Mouse (Mus musculus) T-helper 17 cell (primary cell): Measurements from ENCODE around the gene Tnni1.

Source experiments
- in situ Hi-C, 2 experiments: fragments of 300-600 bp; cut with MboI, MseI; formaldehyde crosslinking; loops; 1 replicate in 1 of 2; 2 replicates in 1 of 2; pipeline ENCODE4 v1.15.1; 2025; ENCODE audit warnings: high pct_unique_total_duplicates in 2 of 2

Tnni1 gene

DNA sequence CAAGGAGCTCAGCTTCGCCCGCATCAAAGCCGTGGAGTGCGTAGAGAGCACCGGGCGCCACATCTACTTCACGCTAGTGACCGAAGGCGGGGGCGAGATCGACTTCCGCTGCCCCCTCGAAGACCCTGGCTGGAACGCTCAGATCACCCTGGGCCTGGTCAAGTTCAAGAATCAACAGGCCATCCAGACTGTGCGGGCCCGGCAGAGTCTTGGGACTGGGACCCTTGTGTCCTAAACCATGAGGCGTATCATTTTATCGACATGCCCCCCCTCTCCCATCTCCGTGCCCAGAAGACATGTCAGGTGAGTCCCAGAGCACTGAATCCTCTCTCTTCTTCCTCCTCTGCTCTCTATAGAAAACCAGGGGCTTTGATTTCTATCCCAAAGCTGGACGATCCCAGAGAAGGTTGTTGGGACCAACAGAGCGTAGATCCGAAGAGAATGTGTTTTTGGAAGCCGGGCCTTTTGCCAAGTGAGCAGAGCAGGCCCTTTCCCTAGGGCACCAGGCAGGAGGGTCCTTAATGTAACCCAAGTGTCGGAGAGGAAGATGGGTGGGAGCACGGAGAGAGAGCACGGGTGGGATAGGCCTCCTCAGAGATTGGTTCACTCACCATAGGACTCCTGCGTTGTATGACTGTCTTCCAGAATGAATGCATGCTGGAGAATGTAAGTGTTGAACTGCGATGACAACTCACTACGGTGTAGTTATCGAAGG lies 12.5 kb upstream of the Tnni1 start:
- in situ Hi-C loops, result no loop called here

DNA sequence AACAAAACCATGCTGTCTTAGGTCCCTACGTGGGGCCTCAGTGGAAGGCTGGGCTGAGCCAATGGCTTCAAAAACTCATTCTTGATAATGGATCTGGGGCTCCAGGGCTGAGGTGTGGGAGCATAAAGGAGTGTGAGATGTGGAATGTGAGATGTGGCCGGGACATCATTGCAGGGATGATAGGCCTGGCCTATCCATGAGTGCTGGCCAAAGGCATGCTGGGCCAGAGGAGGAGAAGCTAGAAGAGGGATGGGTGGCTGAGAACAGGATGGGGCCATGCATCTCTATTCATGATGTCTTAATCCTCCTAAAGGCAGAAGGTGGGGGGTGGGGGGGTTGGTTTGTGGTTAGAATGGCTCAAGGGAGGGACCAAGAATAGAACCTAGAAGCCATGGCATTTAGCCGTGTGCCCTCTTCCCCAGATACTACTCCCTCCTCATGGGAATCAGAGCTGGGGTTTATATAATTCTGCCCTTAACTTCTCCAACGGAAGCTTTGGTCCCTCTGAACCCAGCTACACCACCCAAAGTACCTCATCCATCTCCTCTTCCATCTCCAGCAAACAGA lies 11.8 kb upstream of the Tnni1 start:
- in situ Hi-C loops, result no loop called here

DNA sequence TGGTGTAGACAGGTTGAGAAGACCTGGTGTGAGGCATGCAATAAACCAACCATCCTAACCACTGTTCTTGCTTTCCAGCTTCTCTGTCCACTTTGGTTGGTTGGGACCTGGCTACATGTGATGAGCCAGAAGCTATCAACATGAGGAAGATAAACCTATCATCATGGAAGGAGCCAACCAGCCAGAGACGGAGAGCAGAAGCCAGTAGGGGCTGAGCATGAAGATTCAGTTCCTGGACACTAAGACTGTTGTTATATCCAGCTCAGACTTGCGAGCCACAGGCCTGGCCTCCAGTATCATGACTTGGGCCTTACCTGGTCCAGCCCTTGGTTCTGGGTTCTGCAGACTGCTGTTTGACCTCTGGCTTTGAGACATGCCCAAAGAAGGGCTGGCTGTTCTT lies 10.8 kb upstream of the Tnni1 start:
- in situ Hi-C loops, result no loop called here

DNA sequence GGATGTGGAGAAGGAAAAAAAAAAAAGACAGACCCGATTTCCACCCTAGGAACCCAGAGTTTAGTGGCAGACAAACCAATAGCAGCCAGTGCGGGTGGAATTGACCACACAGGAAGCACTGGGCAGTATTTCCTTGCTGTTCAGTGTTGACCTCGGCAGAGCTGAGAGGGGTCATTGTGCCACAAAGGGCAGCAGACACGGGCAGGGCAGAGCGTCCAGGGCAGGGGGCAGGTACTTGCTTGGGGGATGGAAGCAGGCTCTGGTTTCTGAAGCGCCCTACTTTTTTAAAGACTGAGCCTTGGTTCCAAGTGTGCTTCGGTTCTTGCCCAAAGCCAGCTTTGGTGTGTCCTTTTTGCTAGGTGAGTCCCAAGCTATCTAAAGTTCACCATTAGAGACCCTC lies 9.0 kb upstream of the Tnni1 start:
- in situ Hi-C loops, result loop anchor here in 1 of 2 experiments (10.0 kb wide), 1 partner anchor 1565 kb away; no protein-coding TSS in a partner anchor

DNA sequence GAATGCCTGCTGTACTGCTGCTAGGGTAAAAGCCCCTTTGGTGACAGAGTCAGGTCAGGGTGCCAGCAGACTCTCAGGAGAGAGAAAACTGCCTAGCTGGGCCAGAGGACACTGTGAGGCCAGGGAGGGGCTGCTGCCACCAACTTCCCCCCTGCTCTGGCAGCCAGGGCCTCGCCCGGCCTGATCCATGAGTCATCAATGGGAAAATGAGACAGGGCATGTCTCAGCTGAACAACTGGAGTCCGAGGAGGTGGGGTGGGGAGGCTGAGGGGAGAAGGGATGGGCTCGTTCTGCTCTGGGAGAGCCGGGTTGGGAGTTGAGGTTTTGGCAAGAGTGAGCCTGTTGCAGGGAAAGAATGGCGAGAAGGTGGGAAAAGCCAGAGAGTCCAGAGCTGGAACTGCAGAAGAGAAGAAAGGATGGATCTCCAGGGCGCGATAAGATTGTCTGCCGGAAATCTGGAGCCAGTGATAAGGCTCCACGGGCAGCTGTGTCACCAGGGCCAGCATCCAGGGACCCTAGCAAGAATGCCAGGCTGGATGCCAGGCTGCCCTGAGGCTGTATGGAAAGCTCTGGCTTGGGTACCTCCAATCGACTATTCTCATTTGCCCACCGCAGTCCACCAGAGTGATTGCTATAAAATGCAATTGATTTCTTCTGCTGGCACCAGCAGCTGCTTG lies 8.2 kb upstream of the Tnni1 start:
- in situ Hi-C loops, result loop anchor here in 1 of 2 experiments (10.0 kb wide), 1 partner anchor 1566 kb away; no protein-coding TSS in a partner anchor

DNA sequence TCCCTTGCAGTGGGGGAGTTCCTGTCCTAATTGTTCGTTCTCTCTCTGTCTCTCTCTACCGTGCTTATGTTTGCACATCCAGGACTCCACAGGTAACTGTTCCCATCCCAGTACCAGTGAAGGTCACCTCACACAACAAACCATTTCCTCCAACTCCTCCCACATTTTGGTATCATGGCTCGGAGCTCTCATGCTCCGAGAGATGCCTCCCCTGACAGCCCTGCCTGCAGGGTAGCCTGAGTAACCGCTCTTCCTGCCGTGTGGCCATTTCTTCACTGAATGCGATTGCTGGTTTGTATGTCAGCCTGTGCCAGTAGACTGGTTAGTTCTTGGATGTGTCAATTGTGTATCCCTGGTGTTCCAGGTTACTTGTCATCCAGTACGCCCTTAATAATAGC lies 7.7 kb upstream of the Tnni1 start:
- in situ Hi-C loops, result loop anchor here in 1 of 2 experiments (10.0 kb wide), 1 partner anchor 1567 kb away; no protein-coding TSS in a partner anchor

DNA sequence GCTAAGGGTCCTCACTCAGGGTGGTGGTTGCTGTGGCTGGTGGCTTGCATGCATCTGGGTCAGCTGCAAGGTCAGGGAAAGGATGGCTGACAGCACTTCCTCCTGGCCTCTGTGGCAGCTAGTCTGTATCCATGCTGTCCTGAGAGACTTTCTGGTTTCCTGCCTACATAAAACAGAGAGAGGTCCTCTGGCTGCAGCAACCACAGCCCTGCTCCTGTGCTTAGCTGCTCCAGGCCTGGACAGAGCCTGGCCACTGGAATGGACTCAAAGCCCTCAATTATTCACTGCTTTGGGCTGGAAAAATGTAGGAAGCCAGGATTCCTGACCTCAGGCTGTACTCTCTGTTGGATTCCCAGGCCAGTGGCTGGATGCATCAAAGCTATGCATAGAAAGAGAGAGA lies 2.6 kb upstream of the Tnni1 start:
- in situ Hi-C loops, result loop anchor here in 1 of 2 experiments (10.0 kb wide), 1 partner anchor 1572 kb away; no protein-coding TSS in a partner anchor

DNA sequence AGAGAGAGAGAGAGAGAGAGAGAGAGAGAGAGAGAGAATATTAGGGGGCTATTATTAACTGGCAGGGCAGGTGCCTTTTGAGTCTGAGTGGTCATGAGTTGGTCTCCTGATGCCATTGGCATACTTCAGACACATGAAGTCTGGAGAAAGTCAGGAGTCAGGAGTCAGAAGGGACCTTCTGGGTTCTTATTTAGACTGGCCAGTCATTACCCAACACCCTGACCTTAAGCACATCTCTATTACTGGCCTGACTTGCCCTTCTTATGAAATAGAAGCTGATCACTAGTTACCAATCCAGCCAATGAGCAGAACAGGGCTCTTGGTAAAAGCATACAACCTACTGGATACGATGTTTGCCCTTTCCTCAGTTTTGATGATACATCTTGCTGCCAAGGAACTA lies 2.2 kb upstream of the Tnni1 start:
- in situ Hi-C loops, result loop anchor here in 1 of 2 experiments (10.0 kb wide), 1 partner anchor 1572 kb away; no protein-coding TSS in a partner anchor

DNA sequence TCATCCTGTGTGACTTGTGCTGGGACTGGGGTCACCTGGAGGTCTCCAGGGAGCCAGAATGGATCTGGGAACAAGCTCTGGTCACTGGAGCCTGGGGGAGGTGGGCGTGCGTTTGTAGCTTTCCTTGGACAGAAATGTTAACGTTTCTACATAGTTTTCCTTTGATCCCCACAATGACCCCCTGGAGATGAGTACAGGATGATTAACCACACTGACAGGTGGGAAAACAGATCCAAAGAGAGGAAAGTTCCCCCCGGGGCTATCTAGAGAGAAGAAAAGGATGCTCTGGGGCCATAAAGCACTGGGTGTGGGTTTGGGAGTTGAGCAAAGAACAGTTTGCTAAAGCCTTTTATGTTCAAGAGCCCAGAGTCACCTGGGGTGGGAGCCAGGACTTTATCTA lies 1.4 kb downstream of the Tnni1 start:
- in situ Hi-C loops, result loop anchor here in 1 of 2 experiments (5.0 kb wide), 1 partner anchor 63 kb away; no protein-coding TSS in a partner anchor

DNA sequence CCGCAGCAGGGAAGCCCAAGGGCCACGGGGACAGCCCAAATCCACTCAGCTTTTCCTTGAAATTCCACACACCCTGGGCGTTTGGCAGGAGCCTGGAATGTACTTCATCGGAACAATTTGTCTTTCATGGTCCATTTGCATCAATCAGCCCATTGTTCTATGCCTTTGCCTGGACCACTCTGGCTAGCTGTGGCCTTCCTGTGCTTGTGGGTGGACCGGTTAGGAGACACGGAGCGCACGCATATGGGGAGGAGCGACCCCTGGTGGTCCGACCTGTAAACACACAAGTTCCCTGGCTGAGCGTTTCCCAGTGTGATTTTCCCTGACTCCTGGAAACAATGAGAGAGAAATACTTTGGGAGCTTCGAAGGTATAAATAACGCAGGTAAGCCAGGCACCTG lies 2.0 kb downstream of the Tnni1 start:
- in situ Hi-C loops, result loop anchor here in 1 of 2 experiments (5.0 kb wide), 1 partner anchor 64 kb away; no protein-coding TSS in a partner anchor

DNA sequence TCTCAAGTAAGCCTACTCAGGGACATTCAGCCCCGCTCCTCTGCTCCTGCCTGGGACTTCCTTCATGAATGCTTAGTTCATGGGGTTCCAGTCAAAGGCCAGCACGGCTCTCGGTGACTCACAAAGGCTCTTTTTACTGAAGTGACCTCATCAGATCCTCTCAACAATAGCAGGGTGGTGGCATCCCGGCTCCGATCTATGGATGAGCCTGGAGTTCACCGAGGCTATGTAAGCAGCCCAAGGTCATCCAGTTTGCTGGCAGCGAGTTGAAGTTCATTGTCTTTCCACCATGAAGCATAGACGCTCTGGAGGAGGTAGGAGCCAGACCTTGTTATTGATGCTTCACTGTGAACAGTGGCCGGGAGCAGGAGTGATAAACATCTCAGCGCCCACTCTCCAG lies 3.6 kb downstream of the Tnni1 start:
- in situ Hi-C loops, result loop anchor here in 1 of 2 experiments (5.0 kb wide), 1 partner anchor 66 kb away; no protein-coding TSS in a partner anchor

DNA sequence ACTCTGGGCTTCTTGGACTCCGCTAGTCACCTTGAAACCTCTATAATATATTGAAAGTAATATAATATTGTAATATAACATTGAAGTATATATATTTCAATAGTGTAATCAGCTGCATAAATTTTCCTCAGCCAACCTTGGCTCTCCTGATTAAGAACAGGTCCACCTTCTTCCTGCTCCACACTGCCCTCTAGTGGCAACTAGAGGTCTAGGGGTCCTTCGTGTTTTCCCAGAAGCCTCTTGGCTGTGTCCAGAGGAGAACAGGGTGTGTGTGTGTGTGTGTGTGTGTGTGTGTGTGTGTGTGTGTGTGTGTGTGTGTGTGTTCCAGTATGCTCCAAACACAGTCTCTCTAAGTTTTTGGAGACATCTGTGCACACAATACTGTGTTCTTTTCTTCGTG lies 8.6 kb downstream of the Tnni1 start:
- in situ Hi-C loops, result loop anchor here in 1 of 2 experiments (5.0 kb wide), 1 partner anchor 65 kb away; the partner anchor contains the start of gene Csrp1

DNA sequence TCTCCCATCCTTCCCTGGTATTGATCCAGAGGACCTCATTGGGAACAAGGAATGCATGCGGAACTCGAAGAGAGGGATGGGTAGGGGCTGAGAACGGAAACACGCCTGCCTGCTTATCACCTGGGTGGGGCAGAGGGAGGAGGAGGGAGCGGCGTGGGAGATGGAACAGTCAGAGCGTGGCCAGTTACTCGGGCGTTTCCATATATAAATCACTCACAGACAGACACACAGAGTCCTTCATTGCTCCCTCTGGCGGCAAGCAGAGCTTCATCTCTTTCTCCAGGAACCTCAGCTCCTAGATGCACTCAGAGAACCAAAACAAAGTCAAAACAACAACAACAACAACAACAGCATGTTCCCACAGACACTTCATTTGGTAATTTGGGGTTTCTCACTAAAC lies 9.5 kb downstream of the Tnni1 start:
- in situ Hi-C loops, result loop anchor here in 1 of 2 experiments (5.0 kb wide), 1 partner anchor 66 kb away; the partner anchor contains the start of gene Csrp1

DNA sequence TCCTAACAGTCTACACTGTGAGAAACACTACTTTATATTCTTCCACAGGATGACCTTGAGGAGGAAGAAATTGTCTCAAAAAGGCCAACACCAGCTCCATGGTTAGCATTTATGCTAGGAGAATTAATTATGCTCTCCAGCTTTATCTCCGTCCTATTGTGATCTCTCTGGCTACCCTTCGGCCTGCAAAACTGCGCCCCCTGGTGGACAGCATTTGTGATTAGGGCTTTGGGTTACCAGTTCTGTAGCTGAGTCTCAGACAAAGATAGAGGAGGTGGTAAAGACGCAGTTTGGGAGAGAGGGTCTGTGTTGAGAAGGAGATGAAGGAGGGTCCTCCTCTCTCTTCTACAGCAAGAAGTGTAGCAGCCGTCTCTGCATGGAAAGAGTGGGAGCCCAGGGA lies 10.6 kb downstream of the Tnni1 start:
- in situ Hi-C loops, result loop anchor here in 1 of 2 experiments (5.0 kb wide), 1 partner anchor 68 kb away; the partner anchor contains the start of gene Csrp1

DNA sequence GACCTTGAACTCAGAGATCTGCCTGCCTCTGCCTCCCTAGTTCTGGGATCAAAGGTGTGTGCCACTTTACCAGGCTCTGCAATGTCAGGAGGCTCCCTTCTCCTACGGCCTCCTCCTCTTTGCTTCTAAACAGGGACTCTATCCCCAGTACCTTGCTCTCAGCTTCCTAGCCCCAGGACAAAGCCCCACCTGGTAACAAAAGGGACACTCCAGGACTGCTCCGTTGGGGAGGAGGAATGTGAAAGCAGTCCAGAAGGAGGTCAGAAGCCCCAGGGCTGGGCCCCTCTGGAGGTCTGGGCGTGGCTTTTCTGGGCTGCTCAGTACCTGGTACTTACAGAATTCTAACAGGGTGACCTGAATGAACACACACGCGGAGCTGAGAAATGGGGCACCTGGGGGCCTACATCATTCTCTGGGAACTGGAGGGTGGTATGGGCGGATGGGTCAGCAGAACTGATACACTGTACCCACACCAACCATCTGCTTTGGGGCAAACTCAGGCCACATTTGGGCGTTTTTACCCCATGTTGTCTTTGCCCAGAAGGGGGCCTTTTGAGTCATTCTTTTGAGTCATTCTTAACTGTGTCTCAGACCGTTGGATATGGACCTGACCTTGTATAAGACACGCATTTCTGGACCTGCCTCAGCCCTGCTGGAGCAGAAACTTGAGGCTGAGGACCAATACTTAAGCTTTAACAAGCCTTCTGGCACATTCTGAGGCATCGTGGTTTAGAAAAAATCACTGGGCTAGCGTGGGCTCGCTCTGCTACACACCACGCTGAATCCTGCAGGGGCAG lies 13.1 kb downstream of the Tnni1 start:
- in situ Hi-C loops, result no loop called here

DNA sequence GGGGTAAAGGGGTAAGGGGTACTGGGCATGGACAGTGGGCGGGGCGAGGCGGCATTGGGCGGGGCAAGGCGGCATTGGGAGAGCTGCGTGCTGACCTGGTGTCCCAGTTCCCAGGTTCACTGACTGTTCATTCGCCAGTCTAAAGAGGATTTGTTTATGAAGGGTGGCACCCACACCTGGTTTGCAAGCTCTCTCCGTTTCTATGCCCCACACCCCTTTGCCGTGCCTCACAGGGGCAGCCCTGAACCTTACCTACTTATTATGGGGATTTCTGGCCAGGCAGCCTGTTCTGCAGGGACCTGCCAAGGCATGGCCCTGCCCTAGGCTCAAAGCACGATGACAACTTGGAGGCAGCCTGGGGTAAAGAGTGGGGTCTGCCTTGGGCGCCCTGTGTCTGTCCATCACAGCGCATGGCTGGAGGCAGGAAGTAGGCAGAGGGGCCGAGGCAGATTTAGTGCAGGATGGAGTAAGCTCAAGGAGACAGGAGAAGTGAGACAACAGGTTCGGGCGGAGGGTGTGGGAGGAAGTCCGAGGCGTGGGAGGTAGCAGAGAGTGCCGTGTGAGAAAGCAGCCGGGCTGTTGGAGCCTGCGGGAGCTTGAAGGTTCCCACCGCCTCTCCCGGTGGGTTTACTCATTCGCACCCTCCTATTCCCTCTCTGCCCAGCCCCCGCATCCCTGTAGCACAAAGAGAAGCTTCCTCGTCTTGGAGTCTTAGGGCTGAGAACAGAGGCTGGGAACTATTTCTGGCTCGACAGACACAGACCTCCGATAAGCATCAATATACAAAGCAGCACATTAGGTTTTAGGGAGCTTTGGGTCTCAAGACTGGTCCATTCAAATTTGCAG lies 14.4 kb downstream of the Tnni1 start:
- in situ Hi-C loops, result no loop called here

DNA sequence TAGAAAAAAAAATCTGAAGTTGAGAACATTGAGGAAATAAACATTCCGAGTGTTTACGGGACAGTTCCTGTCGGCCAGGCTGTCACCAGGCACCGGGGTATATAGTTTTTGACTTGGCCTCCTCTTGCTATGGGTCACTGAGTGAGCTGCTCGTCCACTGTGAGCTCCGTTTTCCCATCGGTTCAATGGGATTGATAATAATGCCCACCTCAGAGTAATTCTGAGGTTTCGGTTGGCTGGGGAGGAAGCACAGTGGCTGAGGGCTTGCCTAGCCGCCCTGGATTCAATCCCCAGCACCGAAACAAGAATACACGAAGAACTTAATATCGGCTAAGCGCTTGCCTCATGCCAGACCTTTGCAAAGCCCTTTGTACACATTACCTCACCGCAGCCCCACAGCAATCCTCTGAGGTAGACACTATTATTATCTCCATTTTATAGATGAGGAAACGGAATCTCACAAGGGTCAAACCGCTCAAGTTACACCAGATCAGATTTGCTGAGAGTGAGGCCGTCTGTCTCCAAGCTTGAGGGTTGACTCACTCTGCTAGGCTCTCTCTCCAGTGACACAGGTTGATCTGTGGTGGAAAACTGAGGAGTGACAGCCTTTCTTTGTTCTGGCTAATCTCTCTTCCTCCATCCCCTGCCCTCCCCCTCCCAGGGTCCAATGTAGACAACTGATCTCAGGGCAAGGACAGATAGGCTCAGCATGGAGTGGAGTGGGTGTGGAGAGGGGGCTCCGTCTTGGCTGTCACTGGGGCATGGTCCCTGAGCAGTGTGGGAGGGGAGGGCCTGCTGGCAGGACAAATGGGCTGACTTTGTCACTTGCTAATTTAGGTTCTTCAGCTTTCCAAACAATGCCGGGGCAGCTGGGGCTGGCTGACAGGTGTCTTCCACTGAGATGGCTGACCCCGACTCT lies 15.2 kb downstream of the Tnni1 start:
- in situ Hi-C loops, result no loop called here

DNA sequence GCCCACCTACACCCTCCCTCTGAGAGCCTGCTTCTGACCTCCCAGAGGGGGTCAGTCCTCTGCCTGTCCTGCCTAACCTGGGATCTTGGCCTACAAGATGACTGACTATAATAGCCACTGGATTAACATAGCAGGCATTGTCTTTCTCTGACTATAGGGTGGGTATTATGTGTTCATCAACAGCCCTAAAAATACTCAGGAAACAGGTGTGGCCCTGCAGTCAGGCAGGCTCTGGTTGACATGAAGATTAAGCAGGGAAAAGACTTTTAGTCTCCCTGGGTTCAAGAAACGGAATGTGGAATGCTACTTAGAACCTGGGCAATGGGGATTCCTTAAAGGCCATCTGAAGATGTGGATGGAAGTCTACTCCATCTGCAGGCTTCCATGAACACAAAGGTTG lies 19.3 kb downstream of the Tnni1 start:
- in situ Hi-C loops, result no loop called here

DNA sequence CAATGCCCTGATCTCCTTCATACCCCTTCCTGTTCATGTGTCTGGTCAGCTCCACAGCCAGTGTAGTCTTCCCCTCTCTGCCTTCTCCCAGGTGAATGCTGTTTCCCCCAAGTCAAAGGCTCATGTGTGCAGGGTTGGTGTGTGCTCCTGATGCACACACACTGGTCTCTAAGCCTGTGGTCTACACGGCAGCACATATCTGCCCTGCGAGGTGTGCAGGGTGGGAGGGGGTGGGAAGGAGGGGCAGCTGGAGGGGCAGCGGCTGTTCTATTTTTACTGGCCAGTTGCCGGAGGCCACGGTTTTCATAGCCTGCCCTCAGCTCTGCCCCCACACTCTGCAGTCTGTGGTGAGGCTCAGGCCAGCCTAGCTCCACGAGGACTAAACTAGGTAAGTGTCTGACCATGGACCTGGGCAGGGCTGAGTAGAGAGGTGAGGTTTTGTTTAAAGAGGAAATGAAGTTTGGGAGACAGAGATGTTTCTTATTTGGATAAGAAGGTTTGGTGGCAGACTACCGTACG lies 19.9 kb downstream of the Tnni1 start:
- in situ Hi-C loops, result no loop called here
